Mouse (Mus musculus) forebrain, embryonic 16.5 days (tissue): ENCODE results near the gene Frmd4a. TPM values are rescaled to one million over a fixed set of nuclear protein-coding genes. Genes with fewer than 3 reads are reported as not detected.

ENCODE experiments used
- ATAC-seq: fragments of 200-750 bp; cut with Nextera tagmentation; 2 replicates; pipeline ENCODE4 v1.8.0; 2017; ENCODE audit warnings: mild to moderate bottlenecking, moderate library complexity
- H3K27ac ChIP-seq: fragments of 300-500 bp; sonication (generic); 2 replicates; pipeline ENCODE4 v1.5.1; 2014; ENCODE audit warnings: low read length, control low read depth
- H3K27me3 ChIP-seq: fragments of 300-500 bp; sonication (generic); replicated peaks from 2 replicates; pipeline ENCODE4 v1.6.1; 2014; ENCODE audit warnings: low read length; ENCODE audit not compliant: control insufficient read depth, insufficient read depth
- H3K36me3 ChIP-seq: fragments of 300-500 bp; sonication (generic); 2 replicates; pipeline ENCODE4 v1.6.1; 2014; ENCODE audit not compliant: control insufficient read depth, insufficient read depth
- H3K4me1 ChIP-seq: fragments of 300-500 bp; sonication (generic); replicated peaks from 2 replicates; pipeline ENCODE4 v1.6.1; 2014; ENCODE audit warnings: low read length; ENCODE audit not compliant: control insufficient read depth, insufficient read depth
- H3K4me2 ChIP-seq: fragments of 300-500 bp; sonication (generic); 2 replicates; pipeline ENCODE4 v1.6.1; 2014; ENCODE audit warnings: mild to moderate bottlenecking, low read length, control low read depth
- H3K4me3 ChIP-seq: fragments of 300-500 bp; sonication (generic); replicated peaks from 2 replicates; pipeline ENCODE4 v1.5.1; 2014; ENCODE audit warnings: mild to moderate bottlenecking, low read length, control low read depth
- H3K9ac ChIP-seq: fragments of 300-500 bp; sonication (generic); replicated peaks from 2 replicates; pipeline ENCODE4 v1.6.1; 2014; ENCODE audit warnings: low read depth, low read length, control low read depth
- H3K9me3 ChIP-seq: fragments of 300-500 bp; sonication (generic); 2 replicates; pipeline ENCODE4 v1.6.1; 2016; ENCODE audit warnings: low read length; ENCODE audit not compliant: control insufficient read depth
- WGBS: fragments of 180-500 bp; shearing (Covaris S2); extraction: QIAGEN DNeasy Blood & Tissue Kit; methylation state at CpG from one replicate; pipeline ENCODE4 v1.1.7; 2014; 5-methylcytosine and 5-hydroxymethylcytosine counted together
- polyA plus RNA-seq: library from polyadenylated mRNA; unstranded; fragments of >200 nt; fragmentation: Nextera tagmentation; extraction: Ambion mirVana; gene quantifications from 2 replicates; pipeline ENCODE4 v1.2.1, GENCODE M21; 2015

Gene Frmd4a
- polyA plus RNA-seq, 1 experiment from 2014 or later: 97.9 TPM

GRCm38 (mm10) chr2:4630197-4630835 lies 612.8 kb downstream of the Frmd4a start:
- Histone ChIP-seq H3K27ac (no peak overlapping the region), H3K4me3 (no peak overlapping the region), H3K4me1 (no peaks in the 10 kb centered on the region), H3K9ac (no peak overlapping the region), H3K9me3 (no peaks in the 10 kb centered on the region), H3K36me3 (peaks cover 16% of the 10 kb centered on the region), H3K27me3 (no peaks in the 10 kb centered on the region), H3K4me2 (no peak overlapping the region)
- 96% methylated on average over 10 of the region's 10 CpGs for WGBS
- ATAC-seq: no peak

DNA sequence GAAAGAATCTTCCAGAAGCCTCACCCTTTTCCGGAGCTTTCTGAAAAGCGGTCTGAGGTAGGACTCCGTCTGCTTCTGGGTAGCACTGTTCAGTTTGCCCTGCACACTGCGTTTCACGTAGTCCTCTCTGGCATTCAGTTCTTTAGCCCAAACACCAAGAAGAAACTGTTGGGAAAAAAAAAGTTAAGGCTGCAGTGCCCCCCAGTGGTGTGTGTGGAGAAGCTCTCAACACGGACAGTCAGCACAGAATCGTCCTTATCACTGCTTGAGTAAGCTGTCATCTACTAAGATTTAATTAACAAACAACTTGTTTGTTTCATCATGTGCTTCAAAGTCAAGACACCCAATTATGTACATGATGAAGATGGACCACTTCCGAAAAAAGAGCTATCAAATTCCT lies 618.3 kb downstream of the Frmd4a start:
- H3K4me3 ChIP-seq: no peak overlapping the region
- no peak for ATAC-seq
- H3K9me3 ChIP-seq: no peaks in the 10 kb centered on the region
- H3K27me3 ChIP-seq: no peaks in the 10 kb centered on the region
- no peak overlapping the region for H3K4me2 ChIP-seq
- no peak overlapping the region for H3K9ac ChIP-seq
- peaks cover 22% of the 10 kb centered on the region for H3K36me3 ChIP-seq
- H3K27ac ChIP-seq: no peak overlapping the region
- WGBS: 86% methylated on average over 8 of the region's 8 CpGs
- no peaks in the 10 kb centered on the region for H3K4me1 ChIP-seq

DNA sequence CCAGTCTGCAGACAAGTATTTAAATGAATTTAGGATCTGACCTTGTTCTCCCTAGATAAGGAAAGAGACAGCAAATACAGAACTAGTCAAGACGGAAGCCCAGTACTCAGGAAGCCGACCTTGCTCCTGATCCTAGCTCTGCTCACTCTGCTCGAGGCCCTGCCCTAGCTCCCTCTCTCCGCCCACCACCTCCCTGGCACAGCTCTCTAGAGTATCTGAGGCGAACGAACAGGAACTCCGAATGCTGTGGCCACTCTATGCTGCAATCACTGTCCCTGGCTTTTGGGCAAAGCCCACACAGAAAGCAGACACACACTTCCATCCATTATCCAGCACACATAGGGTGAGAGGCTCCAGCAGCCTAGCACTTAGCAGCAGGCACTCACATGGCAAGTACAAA lies 619.1 kb downstream of the Frmd4a start:
- H3K4me2 ChIP-seq: no peak overlapping the region
- no peak for ATAC-seq
- peaks cover 19% of the 10 kb centered on the region for H3K36me3 ChIP-seq
- H3K4me1 ChIP-seq: no peaks in the 10 kb centered on the region
- no peaks in the 10 kb centered on the region for H3K9me3 ChIP-seq
- H3K27me3 ChIP-seq: no peaks in the 10 kb centered on the region
- H3K9ac ChIP-seq: no peak overlapping the region
- WGBS: 89% methylated on average over 7 of the region's 7 CpGs
- no peak overlapping the region for H3K27ac ChIP-seq
- H3K4me3 ChIP-seq: no peak overlapping the region

DNA sequence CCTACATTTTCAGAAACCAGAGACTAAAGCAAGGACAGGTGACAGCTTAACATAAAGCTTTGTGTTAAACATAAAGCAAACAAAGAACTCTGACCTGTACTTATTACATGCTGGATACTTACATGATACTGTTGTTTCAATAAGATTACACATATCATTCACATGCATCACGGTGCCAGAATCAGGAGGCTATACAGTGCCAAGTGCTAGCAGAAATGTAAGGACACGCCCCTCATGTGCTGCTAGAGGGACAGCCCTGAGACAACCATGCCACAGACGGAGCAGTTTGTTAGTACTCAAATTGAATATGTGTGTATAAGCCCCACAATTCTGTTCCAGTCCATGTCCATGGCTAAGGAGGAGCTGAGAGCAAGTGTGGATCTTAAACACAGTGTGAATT lies 620.7 kb downstream of the Frmd4a start:
- Histone ChIP-seq H3K27ac (no peak overlapping the region), H3K4me2 (no peak overlapping the region), H3K36me3 (peaks cover 19% of the 10 kb centered on the region), H3K4me1 (no peaks in the 10 kb centered on the region), H3K9me3 (no peaks in the 10 kb centered on the region), H3K4me3 (no peak overlapping the region), H3K9ac (no peak overlapping the region), H3K27me3 (no peaks in the 10 kb centered on the region)
- ATAC-seq: no peak
- 90% methylated on average over 3 of the region's 3 CpGs for WGBS

- ATAC-seq: no peak
- H3K9me3 ChIP-seq: no peaks in the 10 kb centered on the region
- H3K36me3 ChIP-seq: peaks cover 21% of the 10 kb centered on the region
- H3K9ac ChIP-seq: no peak overlapping the region
- H3K4me2 ChIP-seq: no peak overlapping the region
- no peaks in the 10 kb centered on the region for H3K27me3 ChIP-seq
- no peak overlapping the region for H3K4me3 ChIP-seq
- H3K4me1 ChIP-seq: peaks cover 4% of the 10 kb centered on the region
- H3K27ac ChIP-seq: no peak overlapping the region
- WGBS: 75% methylated on average over 4 of the region's 4 CpGs
Measured at GRCm38 (mm10) chr2:4645066-4645465, 627.5 kb downstream of the Frmd4a start.

- Histone ChIP-seq H3K4me1 (peaks cover 15% of the 10 kb centered on the region), H3K4me2 (no peak overlapping the region), H3K4me3 (no peak overlapping the region), H3K9me3 (no peaks in the 10 kb centered on the region), H3K27me3 (no peaks in the 10 kb centered on the region), H3K9ac (no peak overlapping the region), H3K27ac (no peak overlapping the region), H3K36me3 (peaks cover 12% of the 10 kb centered on the region)
- ATAC-seq: no peak
- 77% methylated on average over 4 of the region's 4 CpGs for WGBS
Measured at GRCm38 (mm10) chr2:4648094-4648493, 630.6 kb downstream of the Frmd4a start.

DNA sequence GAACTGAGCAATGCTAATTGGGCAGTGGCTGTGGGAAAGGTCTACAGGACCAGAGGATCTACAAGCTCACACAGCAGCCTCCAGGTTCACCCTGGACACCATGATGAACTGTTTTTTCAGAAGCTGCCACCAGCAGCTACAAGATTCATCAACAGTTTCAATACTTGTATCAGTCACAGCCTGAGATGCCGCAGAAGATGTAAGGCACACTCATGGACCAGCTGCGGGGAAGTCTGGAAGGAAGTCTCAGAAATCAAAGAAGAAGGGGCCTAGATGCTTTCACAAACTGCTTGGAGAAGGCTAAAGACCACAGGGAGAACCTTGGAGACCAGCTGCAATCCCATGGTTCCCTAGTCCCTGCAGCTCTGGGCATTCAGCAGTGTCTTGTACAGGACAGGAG lies 632.1 kb downstream of the Frmd4a start:
- no peak for ATAC-seq
- no peaks in the 10 kb centered on the region for H3K9me3 ChIP-seq
- WGBS: 95% methylated on average over 2 of the region's 2 CpGs
- H3K27ac ChIP-seq: no peak overlapping the region
- H3K36me3 ChIP-seq: peaks cover 7% of the 10 kb centered on the region; the same call in 1 of the 2 replicates
- H3K4me1 ChIP-seq: peaks cover 15% of the 10 kb centered on the region
- H3K4me2 ChIP-seq: no peak overlapping the region
- no peak overlapping the region for H3K4me3 ChIP-seq
- H3K27me3 ChIP-seq: no peaks in the 10 kb centered on the region
- no peak overlapping the region for H3K9ac ChIP-seq

DNA sequence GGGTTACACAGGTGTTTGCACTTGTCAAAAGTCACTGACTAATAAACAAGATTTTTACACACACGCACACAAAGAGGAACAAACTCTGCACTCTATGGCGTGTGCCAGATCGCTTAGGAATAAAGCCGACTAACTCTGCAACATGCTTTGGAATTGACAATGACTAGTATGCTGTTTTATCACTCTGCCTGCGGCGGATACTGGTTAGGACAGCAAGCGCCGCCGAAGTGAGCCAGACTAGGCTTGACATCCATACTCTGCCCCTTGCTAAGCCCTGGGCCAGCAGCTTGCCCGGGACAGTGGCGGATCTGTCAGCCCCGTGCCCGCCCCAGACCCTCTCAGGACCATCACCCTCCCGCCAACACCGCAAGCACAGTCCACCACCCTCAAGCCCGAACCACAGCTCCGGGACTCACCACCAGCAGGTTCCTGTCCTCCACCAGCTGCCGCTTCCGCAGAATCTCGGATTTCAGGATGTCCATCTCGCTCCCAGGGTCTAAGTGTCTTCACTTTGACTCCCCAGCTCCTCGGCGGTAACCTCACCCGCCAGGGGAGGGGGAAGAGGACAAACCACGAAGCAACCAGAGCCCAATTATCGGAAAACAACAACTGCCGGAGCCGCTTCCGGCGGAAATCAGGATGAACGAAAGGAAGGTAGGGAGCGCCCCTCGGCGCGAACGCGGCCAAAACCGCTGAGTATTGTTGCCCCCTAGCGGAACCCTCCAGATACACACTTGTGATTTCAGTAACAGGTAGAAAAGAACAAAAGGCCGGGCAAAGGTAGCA lies 634.2 kb downstream of the Frmd4a start, which contains the start of gene Prpf18:
Prpf18 (minus strand) TSS at position 614 of the 786 bp plus-strand sequence.
- WGBS: under 1% methylated on average over 40 of the region's 40 CpGs
- peak; percentile 94 for ATAC-seq
- H3K9ac ChIP-seq: peak within 1 kb of the TSS; percentile 90
- peaks cover 15% of the 10 kb centered on the region for H3K4me1 ChIP-seq
- H3K36me3 ChIP-seq: no peaks in the 10 kb centered on the region
- no peaks in the 10 kb centered on the region for H3K9me3 ChIP-seq
- H3K27me3 ChIP-seq: no peaks in the 10 kb centered on the region
- peak within 1 kb of the TSS; percentile 61 for H3K27ac ChIP-seq
- H3K4me2 ChIP-seq: peak within 1 kb of the TSS; percentile 79
- H3K4me3 ChIP-seq: peak within 1 kb of the TSS; percentile 97

DNA sequence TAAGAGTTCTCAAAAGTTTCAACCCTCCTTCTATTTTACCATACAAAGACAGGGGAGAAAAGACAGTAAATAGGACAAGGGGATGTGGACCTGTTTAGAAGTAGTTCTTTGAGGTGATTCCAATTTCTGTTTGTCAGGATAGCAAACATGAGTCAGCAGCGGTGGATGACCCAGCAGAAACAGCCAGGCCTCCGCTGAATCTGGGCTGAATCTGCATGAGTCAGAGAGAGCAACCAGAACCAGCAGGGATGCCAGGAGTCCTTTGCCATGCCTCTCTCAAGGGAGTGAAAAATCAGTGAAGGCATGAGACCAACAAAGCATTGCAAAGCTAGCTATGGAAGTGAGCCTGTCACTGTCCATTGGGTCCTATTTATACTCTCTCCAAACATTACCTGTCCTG lies 643.2 kb downstream of the Frmd4a start:
- no peaks in the 10 kb centered on the region for H3K27me3 ChIP-seq
- H3K4me2 ChIP-seq: no peak overlapping the region
- no peak overlapping the region for H3K9ac ChIP-seq
- no peaks in the 10 kb centered on the region for H3K9me3 ChIP-seq
- 85% methylated on average over 2 of the region's 2 CpGs for WGBS
- H3K36me3 ChIP-seq: no peaks in the 10 kb centered on the region
- no peaks in the 10 kb centered on the region for H3K4me1 ChIP-seq
- H3K27ac ChIP-seq: no peak overlapping the region
- ATAC-seq: no peak
- no peak overlapping the region for H3K4me3 ChIP-seq
